Mouse (Mus musculus) bone marrow macrophage, adult 2 months (primary cell): ENCODE data around the gene Ptpra.

ENCODE experiments used
- CTCF ChIP-seq: IDR thresholded peaks from 2 replicates; pipeline ENCODE4 v1.5.1; 2012; ENCODE audit warnings: low read depth, mild to moderate bottlenecking, low read length, moderate library complexity
- POLR2A ChIP-seq: IDR thresholded peaks from 2 replicates; pipeline ENCODE4 v1.6.1; 2012; ENCODE audit warnings: mild to moderate bottlenecking, low read depth, low read length, borderline replicate concordance

DNA sequence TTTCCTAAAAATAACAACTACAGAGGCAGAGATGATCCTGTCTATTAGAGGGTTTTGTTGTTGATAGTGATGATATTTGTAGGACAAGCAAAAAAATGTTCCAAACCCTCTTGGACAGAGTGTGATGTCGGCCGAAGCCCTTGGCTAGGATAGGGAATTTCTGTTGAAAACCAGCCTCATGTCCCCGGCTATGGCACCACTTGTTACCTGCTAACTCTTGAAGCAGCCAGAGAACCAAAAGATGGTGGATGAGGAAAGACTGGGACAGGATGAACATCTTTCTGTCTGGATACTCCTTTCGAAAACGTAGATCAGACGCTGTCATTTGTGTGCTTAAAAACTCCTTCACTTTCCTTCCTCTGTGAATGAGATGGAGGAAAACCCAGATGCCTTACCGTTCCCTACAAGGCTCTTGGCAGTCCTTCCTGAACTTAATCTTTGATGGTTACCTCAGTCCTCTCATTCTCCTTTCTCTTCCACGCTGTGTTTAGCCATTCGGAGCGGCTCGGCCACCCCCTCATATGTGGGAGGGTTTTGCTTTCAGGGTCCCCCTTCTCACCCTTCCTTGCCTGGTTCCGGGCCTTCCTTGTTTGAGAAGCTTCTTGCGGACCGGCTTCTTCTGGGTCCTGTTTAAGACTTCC is 1.1 kb downstream of the Ptpra start:
- TF ChIP-seq CTCF (no peak), POLR2A (no peak)
